Mouse (Mus musculus): ENCODE measurements around the gene Dapk2.

Gene Dapk2

DNA sequence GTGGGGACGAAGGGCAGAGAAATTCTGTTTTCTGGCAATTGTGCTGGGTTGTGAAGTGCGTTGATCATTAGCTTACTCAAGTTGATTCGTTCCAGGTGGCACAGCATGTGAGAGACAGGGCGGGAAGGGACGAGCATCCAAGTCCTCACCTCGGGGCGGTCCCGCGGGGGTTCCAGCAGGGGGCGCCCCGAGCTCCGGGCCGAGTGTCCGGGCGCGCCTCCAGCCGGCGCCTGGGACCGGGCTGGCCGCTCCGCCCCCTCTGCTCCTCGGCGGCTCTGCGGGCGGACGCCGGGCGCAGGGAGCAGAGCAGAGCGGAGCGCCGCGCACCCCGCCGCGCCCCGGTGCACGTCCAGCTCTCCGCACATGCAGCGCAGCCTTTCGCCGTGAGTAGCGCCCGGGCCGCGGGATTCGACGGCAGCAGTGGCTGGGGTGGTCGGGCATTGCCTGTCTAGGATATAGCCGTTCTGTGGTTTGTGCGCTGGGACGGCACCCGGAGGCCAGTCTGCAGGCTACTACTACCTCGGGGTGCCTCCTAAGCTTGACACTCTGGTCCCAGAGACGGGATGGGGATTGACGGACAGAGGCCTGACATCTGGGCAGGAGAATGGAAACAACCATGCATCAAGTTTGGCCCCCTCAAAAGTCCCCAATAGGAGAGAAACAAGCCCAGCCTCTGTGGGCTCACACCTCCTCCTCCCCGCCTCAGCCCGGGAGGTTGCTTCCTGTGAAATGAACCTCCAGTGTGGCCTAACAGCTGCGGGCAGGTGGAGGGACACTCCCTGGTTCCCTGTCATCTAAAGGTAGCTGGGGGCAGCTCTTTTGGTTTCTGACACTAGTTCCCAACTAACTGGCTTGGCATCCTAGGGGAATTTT is at the start of gene Dapk2:
TSS of gene Dapk2 (plus strand) at position 266 of the 873 bp plus-strand sequence.
- CTCF ChIA-PET: interaction anchor here (0.6 kb wide), 1 partner anchor 770 kb away, joined by 3 read pairs; no protein-coding TSS in a partner anchor

DNA sequence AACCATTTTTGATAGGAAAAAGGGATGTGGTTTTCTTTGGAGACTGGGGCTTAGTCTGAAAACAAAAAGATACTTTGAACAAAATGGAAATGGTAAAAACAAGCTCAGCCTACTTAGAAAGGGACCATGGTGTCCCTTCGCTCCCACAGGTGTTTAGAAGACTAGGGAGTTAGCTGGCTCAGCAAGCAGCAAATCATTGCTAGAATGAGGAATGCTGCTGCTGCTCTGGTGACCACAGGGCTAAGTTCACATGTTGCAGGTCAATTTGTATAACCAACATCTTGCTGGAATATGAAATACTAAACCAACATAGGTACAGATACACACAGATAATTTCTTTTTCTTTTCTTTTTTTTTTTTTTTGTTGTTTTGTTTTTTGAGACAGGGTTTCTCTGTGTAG is 48.4 kb upstream of the Dapk2 start:
- CTCF ChIA-PET: no interaction called here

DNA sequence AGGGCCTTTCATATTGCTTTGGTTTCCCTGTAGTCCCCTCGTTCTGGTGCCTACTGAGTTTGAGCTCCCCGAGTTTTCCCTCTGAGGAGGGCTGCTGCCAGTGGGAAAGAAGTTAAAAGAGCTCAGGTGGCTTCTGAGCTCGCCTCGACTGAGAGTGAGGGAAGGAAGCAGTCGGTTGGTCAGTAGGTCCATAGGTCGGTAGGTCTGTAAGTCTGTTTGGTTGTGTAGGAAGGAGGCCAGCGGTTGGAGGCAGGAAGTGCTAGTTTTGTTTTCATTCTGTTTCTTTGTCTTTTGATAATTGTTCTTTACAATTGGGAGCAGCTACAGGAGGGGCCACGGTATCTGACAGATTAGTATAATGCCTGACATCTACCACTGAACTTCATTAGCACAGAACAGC is 47.9 kb upstream of the Dapk2 start:
- CTCF ChIA-PET: no interaction called here

DNA sequence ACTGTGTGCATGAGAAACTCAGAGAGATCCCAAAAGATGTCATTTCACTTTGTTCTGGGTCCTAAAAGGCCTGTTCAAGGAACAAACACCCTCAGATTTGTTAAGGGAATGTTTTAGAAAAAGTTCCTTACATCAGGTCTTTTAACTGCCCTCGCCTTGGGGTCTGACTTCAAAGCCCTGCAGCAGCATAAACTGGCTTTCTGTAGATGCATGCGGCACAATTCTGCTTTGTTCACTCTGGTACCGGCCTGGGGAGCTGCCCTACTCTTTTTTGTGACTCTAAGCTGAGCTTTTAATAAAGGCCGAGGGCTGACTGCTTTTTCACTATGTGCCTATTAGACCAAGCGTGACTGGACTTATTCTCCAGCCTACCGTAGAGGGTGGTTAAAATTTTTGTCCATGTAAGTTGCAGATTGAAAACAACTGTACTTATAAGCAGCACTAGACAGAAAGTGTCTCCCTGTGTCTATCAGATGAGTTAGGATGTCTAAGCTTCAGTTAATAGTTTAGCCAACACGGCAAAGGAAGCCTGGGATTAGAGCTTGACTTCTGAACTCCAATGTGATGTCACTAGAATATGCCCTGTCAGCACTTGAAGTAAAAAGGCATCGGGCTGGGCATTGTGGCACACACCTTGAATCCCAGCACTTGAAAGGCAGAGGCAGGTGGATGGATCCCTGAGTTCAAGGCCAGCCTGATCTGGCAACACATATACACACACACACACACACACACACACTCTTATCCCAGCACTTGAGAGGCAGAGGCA is 47.2 kb upstream of the Dapk2 start:
- CTCF ChIA-PET: interaction anchor here (0.7 kb wide), 1 partner anchor 125 kb away, joined by 5 read pairs; no protein-coding TSS in a partner anchor

DNA sequence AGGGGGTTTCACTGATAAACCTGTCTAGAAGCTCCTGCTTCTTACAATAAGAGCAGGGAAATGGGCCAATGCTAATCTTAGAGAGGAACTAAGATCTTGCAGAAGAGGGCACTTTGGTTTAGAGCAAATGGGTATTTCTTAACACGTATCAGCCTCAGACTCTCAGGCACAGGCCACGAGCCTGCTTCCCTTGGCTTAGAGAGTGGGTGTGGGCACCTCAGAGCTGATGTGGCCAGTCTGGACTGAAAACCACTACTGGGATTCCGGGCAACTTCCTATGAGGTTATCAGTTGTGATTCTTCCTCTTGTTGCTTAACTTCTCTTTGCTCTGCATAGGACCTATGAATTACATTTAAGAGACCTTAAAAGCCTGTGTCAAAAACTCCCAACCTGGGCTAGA is 43.7 kb upstream of the Dapk2 start:
- CTCF ChIA-PET: no interaction called here

DNA sequence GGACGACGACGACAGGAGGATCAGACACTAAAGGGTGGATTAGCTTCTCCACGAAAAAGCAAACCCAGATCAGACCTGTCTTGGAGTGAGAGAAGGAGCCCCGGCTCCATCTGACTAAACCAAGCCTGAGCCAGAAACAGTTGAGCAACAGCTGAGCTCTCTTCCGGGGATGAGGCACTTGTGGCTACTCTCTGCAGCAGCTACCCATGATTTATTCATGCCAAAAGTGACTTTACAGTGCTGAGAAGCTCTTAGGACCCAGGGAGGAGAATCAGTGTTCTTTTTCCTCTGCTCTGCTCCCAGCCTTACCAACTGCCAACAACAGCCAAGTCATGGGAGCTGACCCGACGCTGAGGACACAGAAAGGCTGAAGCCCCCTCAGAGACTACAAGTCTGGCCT is 41.1 kb upstream of the Dapk2 start:
- CTCF ChIA-PET: no interaction called here

DNA sequence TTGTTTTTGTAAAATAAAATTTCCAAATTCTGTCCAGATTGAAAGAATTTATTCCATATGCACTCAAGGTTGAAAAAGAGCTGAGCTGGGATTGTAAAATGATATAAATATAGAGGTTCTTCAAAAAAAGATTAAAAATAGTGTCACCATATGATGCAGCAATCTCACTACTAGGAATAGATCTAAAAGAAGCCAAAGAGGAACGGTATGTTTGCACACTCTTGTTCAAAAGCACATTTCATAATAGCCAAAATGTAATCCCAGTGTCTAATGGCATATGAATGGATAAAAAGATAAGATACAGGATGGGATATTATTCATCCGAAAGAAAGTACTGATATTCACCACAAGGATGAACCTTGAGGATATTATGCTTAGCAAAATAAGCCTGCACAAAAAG is 38.5 kb upstream of the Dapk2 start:
- CTCF ChIA-PET: no interaction called here

DNA sequence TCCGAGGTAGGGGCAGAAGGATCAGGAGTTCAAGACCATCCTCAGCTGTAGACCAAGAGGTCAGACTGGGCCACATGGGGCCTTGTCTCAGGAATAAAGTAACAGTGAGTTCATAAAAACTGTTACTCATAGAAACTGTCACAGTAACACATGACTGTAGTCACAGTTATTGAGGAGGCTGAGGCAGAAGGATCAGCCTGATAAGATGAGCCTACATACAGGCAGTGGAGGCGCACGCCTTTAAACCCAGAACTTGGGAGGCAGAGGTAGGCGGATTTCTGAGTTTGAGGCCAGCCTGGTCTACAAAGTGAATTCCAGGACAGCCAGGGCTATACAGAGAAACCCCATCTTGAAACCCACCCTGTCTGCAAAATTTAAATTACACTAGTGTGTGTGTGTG is 37.9 kb upstream of the Dapk2 start:
- CTCF ChIA-PET: no interaction called here

DNA sequence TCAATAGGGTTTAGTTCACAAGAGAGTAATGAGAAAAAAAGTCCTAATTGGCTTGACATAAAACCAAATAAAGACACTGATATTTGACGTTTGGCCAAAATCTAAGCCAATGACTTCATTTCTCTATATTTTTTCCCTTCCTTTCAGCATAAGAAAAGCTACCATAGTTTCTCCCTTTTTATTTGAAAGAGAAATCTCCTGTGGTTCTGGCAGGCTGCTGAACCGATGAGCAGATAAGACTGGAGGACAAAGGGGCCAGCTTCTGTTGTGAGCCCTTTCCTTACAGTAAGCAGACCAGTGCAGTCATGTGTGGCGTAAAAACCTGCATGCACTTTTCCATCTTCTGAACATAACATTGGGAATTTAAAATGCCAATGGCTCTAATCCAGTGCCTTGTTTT is 37.1 kb upstream of the Dapk2 start:
- CTCF ChIA-PET: no interaction called here

DNA sequence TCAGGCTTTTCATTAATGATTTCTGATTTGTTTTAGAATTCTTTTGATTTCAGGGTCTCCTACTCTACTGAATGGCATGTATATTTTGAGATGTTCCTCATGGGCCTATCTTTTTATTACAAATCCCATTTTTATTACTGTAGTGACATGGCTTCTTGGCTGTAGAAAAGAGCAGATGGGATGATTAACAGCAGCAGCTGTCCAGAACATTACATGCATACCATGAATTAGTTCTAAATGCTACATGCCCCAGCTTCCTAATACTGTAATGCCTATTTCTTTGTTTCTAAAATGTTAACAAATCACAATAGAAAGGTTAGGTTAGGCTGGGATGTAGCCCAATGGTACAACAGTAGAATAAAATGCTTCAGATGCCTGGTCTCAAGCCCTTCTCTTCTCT is 36.6 kb upstream of the Dapk2 start:
- CTCF ChIA-PET: interaction anchor here (0.7 kb wide), 1 partner anchor 683 kb away, joined by 3 read pairs; no protein-coding TSS in a partner anchor

DNA sequence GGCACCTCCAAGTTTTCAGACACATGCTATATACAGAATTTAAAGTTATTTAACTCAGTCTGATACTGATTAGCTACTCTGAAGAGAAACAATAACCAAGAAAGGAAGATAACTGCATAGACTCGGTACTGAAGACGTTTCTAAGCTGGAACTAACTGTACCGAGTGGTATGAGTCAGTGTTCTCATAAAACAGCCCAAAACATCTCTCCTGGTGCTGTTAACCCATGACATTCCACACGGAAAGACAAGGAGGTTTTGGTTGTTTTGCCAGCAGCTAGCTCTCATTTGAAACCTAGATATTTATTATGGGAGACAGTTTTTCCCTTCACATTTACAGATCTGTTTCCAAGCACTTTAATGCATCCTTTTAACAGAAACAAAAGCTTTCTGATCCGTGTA is 34.4 kb upstream of the Dapk2 start:
- CTCF ChIA-PET: no interaction called here

DNA sequence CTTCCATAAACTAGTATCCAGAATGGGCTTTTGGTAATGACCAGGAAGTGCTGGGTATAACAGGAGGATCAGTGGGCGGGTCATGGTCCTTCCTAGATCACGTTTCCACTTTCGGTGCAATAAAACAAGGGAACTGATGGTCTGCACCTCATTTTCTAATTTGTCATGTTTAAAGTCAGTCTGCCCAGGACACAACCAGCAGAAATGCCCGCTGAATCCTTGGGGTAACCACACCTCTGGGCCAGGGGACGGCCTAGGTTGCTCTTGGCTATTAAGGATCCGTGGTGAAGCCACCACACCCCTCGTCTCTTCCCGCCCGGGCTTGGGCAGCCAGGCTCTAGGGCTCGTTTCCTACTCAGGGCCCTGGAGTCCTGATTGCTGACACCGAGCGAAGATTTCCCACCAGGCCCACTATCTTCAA is 33.9 kb upstream of the Dapk2 start:
- CTCF ChIA-PET: interaction anchor here (0.5 kb wide), 1 partner anchor 129 kb away, joined by 3 read pairs; no protein-coding TSS in a partner anchor

DNA sequence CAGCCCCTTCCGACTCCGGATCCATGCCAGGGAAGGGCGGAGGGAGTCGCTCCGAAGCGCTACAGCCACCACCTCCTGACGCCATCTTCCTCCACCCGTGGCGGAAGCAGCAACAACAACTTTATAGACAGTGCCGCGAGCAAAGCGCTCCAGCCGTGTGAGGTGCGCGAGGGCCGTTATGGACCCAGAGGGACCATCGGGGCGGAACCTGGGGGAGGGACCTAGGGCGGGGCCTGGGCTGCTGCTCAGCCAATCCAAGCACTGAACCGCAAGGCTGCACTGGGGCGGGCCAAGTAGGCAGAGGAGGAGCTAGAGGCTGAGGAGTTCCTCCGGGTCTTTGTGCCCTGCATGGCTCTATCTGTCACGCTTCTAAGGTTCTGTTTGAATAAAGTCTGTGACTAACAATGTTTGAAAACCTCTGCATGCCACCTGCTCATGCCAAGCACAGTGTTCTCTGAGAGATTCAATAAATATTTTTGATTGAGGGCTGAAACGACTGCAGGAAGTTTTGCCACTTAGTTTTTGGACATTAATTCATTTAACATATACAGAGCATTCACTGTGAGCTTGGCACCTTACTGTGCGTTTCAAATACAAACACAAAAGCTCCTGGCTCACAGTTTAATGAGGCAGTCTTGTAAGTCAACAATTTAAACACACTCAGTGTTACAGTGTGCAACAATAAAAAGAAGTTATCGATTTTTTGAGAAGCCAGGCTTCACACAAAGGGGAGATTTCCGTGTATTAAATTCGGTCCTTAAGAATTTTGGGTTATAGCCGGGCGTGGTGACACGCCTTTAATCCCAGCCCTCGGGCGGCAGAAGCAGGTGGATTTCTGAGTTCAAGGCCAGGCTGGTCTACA is 33.1 kb upstream of the Dapk2 start:
- CTCF ChIA-PET: interaction anchor here (0.5 kb wide), 1 partner anchor 130 kb away, joined by 3 read pairs; no protein-coding TSS in a partner anchor

DNA sequence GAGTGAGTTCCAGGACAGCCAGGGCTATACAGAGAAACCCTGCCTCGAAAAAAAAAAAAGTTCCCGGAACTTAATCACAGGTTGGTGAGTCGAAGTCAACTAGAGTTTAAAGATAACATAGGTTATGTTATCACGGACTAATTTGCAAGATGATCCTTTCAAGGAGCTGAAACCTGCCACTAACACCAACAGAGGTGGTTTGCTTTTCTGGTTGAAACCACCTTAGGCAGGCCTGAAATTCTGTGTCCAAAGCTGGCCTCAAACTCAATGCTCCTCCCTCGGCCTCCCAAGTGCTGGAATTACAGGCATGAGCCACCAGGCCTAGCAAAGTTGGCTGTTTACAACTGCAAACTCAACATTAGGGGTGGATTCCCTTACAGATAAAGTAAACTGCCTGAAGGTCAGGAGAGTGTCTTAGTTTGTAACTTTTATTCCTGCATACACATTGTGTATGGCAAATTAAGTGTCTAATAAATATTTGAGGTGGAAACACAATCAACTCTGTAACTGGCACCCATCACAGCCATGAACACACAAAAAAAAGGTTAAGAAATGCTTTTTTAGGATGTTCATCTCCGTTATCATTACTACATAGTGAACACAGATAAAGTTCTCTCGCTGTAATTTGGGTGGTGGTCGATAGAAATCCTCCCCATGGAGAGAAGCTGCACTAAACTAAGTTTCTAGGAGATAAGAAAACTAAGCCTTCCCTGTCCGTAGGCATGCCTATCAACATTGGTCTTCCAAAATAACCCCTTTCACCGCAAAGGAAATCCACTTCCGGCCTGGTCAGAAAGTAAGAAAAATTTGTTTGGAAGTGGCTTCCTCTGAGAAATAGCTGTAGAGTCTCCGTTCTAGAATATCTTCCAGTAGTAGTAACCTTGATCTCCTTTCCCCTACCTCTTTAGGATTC is 32.2 kb upstream of the Dapk2 start:
- CTCF ChIA-PET: interaction anchor here (0.6 kb wide), 1 partner anchor 750 kb away, joined by 4 read pairs; no protein-coding TSS in a partner anchor

DNA sequence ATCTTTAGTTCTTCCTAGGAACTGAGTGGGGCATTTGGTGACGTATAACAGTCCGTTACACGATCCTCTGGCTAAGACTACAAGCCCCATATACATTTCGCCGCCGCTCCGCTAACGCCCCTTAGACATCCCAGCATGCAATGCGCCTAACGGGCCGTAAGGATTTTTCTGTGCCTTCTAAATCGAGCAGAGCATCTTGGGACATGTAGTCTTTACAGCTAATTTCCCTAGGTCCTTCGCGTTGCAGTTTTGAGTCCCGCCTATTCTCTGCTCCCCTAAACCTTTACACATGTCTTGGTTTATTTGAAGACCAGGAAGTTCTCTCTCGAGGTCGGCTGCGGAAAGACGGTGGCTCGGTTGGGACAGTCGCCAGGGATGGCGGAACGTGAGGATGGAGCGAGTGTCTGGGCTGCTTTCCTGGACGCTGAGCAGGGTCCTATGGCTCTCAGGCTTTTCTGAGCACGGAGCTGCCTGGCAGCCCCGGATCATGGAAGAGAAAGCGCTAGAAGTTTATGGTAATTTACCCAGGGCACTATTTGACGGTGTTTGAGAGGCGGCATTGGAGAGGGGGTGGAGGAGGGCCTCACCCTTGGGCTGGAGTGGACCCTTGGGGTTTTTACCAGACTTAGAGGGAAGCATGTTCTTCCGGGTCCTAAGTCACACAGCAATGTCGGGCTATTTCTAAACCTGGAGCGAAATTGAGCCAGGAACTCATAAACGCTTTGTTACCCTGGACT is 31.4 kb upstream of the Dapk2 start, which contains the start of the genes Snx1 and Ciao2a:
TSS of gene Snx1 (minus strand) at position 132 of the 737 bp plus-strand sequence.
TSS of gene Ciao2a (plus strand) at position 156 of the 737 bp plus-strand sequence.
- CTCF ChIA-PET: interaction anchor here (0.6 kb wide), 1 partner anchor 749 kb away, joined by 4 read pairs; no protein-coding TSS in a partner anchor

DNA sequence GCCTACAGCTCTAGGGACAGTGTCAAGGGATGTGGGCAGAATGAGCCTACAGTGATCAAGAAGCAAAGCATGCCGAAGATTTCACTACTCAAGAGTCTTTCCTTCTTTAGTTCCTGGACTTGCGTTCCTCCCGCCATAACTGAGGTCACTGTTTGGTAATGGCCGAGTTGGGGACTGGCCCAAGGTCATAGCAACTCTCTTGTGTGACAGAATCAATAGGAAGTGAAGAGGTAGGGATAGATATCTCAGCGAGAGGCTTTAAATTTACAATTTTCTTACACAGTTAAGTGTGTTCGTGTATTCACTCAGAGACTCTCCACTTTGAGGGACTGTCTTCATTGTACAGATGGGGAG is 30.9 kb upstream of the Dapk2 start:
- CTCF ChIA-PET: no interaction called here

DNA sequence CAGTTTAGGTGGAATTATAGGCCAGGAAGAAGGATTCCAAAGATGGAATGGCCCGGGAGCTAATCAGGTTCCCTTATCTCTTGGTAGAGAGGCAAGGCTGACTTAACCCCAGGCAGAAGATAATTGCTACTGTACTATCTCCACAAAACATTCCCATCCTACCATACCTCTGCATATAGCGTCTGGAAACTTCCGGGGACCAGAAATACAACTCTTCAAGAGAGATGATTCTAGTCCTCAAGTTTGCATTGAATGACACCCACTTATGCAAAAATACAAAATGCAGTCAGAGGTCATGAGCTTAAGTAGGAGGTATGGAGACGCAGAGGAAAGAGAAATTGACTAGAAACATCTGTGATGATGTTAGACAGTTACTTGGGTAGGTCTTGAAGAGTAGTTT is 30.1 kb upstream of the Dapk2 start:
- CTCF ChIA-PET: no interaction called here

DNA sequence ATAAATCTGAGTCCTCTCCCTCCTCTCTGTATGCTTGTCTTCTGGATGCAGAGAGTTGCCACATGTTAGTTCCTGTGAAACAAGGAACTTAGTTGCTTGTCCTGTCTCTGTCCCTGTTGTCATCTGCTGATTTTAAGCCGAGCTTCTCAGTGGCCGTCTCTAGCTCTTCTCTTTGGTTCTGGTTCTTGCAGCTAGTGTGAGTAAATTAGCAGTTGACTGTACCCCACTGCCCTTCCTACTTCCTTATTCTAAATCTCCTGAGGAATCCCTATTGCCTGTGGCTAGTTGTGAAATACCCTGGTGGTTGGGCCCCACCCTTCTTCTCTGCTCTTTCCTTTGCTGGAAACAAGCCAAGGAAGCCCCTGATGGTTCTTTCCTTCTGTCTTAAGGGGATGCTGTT is 26.6 kb upstream of the Dapk2 start:
- CTCF ChIA-PET: no interaction called here

DNA sequence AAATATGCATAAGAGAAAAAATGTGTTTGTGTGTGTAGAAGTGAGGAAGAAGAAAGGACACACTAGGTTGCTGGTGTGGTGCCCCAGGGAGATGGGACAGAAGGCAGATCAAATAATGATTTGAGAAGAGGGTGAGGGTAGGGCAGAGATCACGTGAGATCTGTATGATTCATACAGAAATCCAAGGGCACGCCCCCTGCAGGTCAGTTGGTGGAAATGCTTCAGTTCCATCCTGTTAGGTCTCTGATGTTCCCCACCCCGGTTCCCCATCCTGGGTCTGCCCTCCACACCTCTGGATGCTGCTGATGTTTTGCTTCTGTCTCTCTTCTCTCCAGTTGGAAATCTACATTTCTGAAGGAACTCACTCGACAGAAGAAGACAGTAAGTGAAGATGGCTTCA is 22.1 kb upstream of the Dapk2 start:
- CTCF ChIA-PET: interaction anchor here (0.5 to 0.6 kb wide), 2 partner anchors 77 to 530 kb away, joined by 3 to 6 read pairs; no protein-coding TSS in a partner anchor

DNA sequence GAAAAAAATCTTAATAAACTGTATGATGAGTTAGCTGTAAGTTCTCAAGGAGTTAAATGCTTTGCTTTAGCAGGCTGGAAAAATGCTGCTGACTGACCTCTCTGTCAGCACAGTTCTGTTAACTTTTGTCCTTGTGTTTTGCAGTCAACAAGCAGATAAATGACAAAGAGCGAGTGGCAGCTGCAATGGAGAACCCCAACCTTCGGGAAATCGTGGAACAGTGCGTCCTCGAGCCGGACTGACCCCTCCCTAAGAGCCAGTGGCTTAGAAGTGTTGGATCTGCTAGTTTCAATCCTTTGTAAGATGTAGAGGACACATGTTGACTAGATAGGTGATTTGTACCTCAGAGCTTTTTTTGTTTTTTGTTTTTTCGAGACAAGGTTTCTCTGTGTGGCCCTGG is 19.8 kb upstream of the Dapk2 start:
- CTCF ChIA-PET: no interaction called here
